Mouse (Mus musculus) ES-E14 (cell line): Measurements from ENCODE around the gene Cep95. TPM values are rescaled to one million over a fixed set of nuclear protein-coding genes. Genes with fewer than 3 reads are reported as not detected.

Experiments used
- DNase-seq: peaks from one replicate; pipeline ENCODE4 v3.0.0-alpha.2; 2013; ENCODE audit warnings: low read depth, low spot score
- H3K27ac ChIP-seq: 2 replicates; pipeline ENCODE4 v1.5.1; 2012; ENCODE audit warnings: low read depth, mild to moderate bottlenecking, low read length, moderate library complexity, mixed read lengths; ENCODE audit not compliant: poor library complexity, insufficient read depth, severe bottlenecking
- H3K36me3 ChIP-seq: 2 replicates; pipeline ENCODE4 v1.6.1; 2012; ENCODE audit warnings: mild to moderate bottlenecking, low read length, moderate library complexity, mixed read lengths; ENCODE audit not compliant: control insufficient read depth, poor library complexity, insufficient read depth, severe bottlenecking
- H3K4me1 ChIP-seq, 2 experiments: fragments of 150-350 bp in 1 of 2; sonication (generic) in 1 of 2; 2 replicates each; pipeline ENCODE4 v1.6.1; 2012; ENCODE audit warnings: low read length in 2 of 2, mild to moderate bottlenecking in 1 of 2, mixed read lengths in 1 of 2; ENCODE audit not compliant: control insufficient read depth in 2 of 2, insufficient read depth in 2 of 2, poor library complexity in 1 of 2
- H3K4me3 ChIP-seq, 2 experiments: fragments of 150-350 bp in 1 of 2; sonication (generic) in 1 of 2; 2 replicates each; pipeline ENCODE4 v1.5.1; 2012; ENCODE audit warnings: low read length in 2 of 2, low read depth in 1 of 2, mild to moderate bottlenecking in 1 of 2, mixed read lengths in 1 of 2; ENCODE audit not compliant: insufficient read depth in 1 of 2, poor library complexity in 1 of 2, severe bottlenecking in 1 of 2
- H3K9ac ChIP-seq: 2 replicates; pipeline ENCODE4 v1.6.1; 2012; ENCODE audit warnings: low read depth, mild to moderate bottlenecking, low read length, mixed read lengths; ENCODE audit not compliant: poor library complexity, insufficient read depth, severe bottlenecking
- H3K9me3 ChIP-seq: fragments of 150-350 bp; sonication (generic); 2 replicates; pipeline ENCODE4 v1.6.1; 2012; ENCODE audit warnings: low read depth, mild to moderate bottlenecking, low read length; ENCODE audit not compliant: control insufficient read depth, insufficient read depth
- CHD2 ChIP-seq: IDR thresholded peaks from 2 replicates; pipeline ENCODE4 v1.6.1; 2014; ENCODE audit warnings: mild to moderate bottlenecking, low read depth, low read length, inconsistent platforms
- HCFC1 ChIP-seq: IDR thresholded peaks from 2 replicates; pipeline ENCODE4 v1.6.1; 2012; ENCODE audit warnings: low read length, inconsistent platforms, borderline replicate concordance; ENCODE audit not compliant: insufficient read depth
- MAFK ChIP-seq: IDR thresholded peaks from 2 replicates; pipeline ENCODE4 v1.6.1; 2014; ENCODE audit warnings: mild to moderate bottlenecking, low read depth, low read length, inconsistent platforms; ENCODE audit not compliant: insufficient read depth
- ZC3H11A ChIP-seq: IDR thresholded peaks from 2 replicates; pipeline ENCODE4 v1.6.1; 2012; ENCODE audit warnings: low read depth, mild to moderate bottlenecking, inconsistent platforms, low read length, borderline replicate concordance
- ZNF384 ChIP-seq: IDR thresholded peaks from 2 replicates; pipeline ENCODE4 v1.6.1; 2012; ENCODE audit warnings: low read depth, low read length, inconsistent platforms
- in situ Hi-C, 2 experiments: fragments of 600-800 bp; cut with MboI; formaldehyde crosslinking; loops; one replicate each; pipeline ENCODE4 v1.15.1; 2025; ENCODE audit warnings: low sequenced_read_pairs in 2 of 2, inconsistent platforms in 1 of 2; ENCODE audit not compliant: unreplicated experiment in 2 of 2
- total RNA-seq: library from RNA; depleted of rRNA; stranded (reverse); fragments of 300-350 nt; gene quantifications from 2 replicates; pipeline ENCODE4 v1.2.3, GENCODE M21; 2012

The Cep95 gene
- total RNA-seq, 1 experiment = 15.4 TPM

DNA sequence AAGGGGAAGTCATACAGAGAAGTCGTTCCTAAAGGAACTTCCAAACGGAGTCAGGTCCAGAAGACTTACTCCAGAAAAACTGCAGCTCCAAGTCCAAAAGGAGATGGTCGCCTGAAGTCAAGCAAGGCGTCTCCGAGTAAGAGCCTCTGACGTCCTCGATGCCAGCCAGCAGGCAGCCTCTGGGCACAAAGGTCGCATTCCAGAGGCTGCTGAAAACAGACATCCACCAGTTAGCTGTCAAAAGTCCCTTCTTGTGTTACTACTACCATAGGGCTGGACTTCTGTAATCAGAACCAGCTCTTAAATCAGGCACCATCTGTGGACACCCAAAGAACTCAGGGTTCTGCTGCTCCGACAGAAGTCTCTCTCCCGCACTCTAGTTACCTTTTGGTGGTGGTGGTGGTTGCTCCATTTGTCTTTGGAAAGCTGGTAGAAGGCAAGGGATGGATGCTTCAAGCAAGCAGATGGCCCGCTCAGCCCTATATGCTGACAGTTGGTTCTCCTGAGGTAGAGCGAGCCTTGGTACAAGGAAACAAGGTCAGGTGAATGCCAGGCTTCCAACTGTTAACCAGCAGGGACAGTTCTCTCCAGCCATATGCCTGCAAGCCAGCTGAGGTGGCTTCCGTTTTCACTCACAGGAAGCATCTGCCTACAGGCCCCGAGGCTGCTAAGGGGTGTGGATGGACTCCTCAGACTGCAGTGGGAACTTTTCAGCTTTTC is 25.7 kb downstream of the Cep95 start:
- TF ChIP-seq ZC3H11A (no peak), MAFK (no peak), HCFC1 (no peak), CHD2 (no peak), ZNF384 (no peak)
- Histone ChIP-seq H3K9me3 (no peaks in the 10 kb centered on the region), H3K4me3 (no peak overlapping the region), H3K36me3 (peaks cover 25% of the 10 kb centered on the region), H3K27ac (no peak overlapping the region), H3K4me1 (no peaks in the 10 kb centered on the region), H3K9ac (no peak overlapping the region)
- in situ Hi-C loops = no loop called here
- DNase-seq = no peak

DNA sequence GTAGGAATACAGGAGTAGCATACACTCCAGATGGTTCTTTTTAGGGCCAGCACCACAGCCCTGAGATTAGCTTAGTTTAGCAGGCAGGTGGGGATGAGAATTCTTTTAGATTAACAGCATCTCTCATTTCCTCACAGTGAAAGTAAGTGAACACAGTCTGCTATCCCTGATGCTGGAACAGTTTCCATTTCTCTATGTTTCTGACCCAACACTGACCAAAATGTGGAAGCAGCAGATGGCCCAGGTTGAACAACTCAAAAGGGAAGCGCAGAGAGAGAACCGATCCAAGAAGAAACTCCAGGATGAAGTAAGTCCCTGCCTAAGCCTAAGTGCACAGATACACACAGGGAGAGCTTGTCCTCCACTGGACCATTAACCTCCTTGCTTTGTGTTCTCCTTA is 26.3 kb downstream of the Cep95 start:
- in situ Hi-C loops = no loop called here
- Histone ChIP-seq H3K4me3 (no peak overlapping the region), H3K27ac (no peak overlapping the region), H3K36me3 (peaks cover 27% of the 10 kb centered on the region), H3K4me1 (no peaks in the 10 kb centered on the region), H3K9ac (no peak overlapping the region), H3K9me3 (no peaks in the 10 kb centered on the region)
- DNase-seq = no peak
- TF ChIP-seq CHD2 (no peak), HCFC1 (no peak), ZNF384 (no peak), ZC3H11A (no peak), MAFK (no peak)

DNA sequence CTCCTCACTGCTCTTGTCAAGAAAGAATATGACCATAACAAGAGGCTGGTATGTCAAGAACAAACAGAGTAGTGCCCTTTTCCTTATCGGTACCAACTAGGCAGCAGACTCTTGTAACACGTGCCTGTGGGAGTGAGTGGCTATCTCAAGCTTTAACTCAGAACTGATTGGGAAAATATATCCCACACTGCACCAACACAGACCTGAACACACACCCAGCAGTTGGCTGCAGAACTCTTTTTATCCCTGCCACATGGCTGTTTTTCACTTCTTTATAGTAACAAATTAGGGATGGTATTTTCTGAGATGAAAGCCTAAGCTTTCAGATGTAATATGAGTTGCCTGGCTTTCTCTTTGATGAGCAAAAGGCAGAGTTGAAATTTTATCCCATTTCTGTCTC is 26.7 kb downstream of the Cep95 start:
- H3K27ac ChIP-seq = no peak overlapping the region
- no peak for TF ChIP-seq HCFC1
- TF ChIP-seq ZC3H11A = no peak
- TF ChIP-seq MAFK = no peak
- no peak for TF ChIP-seq CHD2
- no peak for TF ChIP-seq ZNF384
- H3K9ac ChIP-seq = no peak overlapping the region
- no peaks in the 10 kb centered on the region for H3K4me1 ChIP-seq
- no peaks in the 10 kb centered on the region for H3K9me3 ChIP-seq
- H3K4me3 ChIP-seq = no peak overlapping the region
- DNase-seq = no peak
- in situ Hi-C loops = no loop called here
- H3K36me3 ChIP-seq = peaks cover 27% of the 10 kb centered on the region

DNA sequence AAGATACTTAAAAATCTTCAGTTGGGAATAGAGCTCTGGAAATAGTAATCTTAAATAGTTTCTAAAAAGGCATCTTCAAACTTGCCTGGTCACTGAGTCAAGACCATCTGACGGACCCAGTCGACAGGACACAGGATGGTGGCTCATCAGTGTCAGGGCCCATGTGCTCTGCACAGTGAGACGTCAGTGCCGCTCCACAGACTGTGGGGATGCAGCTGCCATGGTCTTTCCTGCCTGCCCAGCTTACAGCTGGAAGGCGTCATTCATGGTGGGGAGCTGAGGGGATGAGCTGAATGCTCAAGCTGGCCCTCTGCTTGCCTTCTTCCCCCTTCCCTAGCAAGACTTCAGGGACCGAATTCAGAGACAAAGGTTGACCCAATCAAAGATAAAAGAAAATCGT is 27.3 kb downstream of the Cep95 start:
- no peak for DNase-seq
- no peaks in the 10 kb centered on the region for H3K9me3 ChIP-seq
- H3K4me1 ChIP-seq = no peaks in the 10 kb centered on the region
- H3K27ac ChIP-seq = no peak overlapping the region
- in situ Hi-C loops = no loop called here
- no peak overlapping the region for H3K9ac ChIP-seq
- H3K4me3 ChIP-seq = no peak overlapping the region
- H3K36me3 ChIP-seq = peaks cover 24% of the 10 kb centered on the region
- no peak for TF ChIP-seq MAFK
- TF ChIP-seq HCFC1 = no peak
- TF ChIP-seq ZC3H11A = no peak
- TF ChIP-seq ZNF384 = no peak
- no peak for TF ChIP-seq CHD2

DNA sequence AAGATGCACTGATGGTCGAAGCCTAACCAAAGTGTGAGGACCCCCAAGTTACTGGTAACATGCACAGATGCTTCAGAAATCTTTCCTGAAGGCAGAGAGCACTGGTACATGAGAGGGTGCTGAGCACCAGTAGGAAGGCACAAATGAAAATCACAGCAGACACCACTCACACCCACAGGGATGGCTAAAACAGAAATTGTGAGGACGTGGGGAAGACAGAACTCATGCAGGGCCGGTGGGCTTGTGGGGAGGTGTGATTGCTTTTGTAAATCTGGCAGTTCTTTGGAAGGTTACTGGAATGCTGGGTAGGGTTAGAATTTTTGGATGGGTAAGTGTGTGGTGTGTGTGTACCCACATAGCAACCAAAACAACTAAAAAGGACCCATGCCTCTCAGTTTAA is 28.1 kb downstream of the Cep95 start:
- peaks cover 23% of the 10 kb centered on the region for H3K36me3 ChIP-seq
- in situ Hi-C loops = no loop called here

More for the DNA sequence above, 28.1 kb downstream of the Cep95 start:
- DNase-seq = no peak
- H3K4me3 ChIP-seq = no peak overlapping the region
- no peaks in the 10 kb centered on the region for H3K9me3 ChIP-seq
- no peak overlapping the region for H3K27ac ChIP-seq
- TF ChIP-seq HCFC1 = no peak
- TF ChIP-seq ZC3H11A = no peak
- no peak for TF ChIP-seq ZNF384
- no peak for TF ChIP-seq MAFK
- no peak for TF ChIP-seq CHD2
- H3K4me1 ChIP-seq = no peaks in the 10 kb centered on the region
- H3K9ac ChIP-seq = no peak overlapping the region
